Comparison of ENCODE assay signal across 8 mouse cellular contexts in genomic region chr5:134678031-134678430, GRCm38 (mm10). TPM values are rescaled to one million over a fixed set of nuclear protein-coding genes. Genes with fewer than 3 reads are reported as not detected.
DNase-seq lines count a peak whose midpoint lies in the region; ATAC-seq and TF ChIP-seq lines count a peak whose summit lies in the region.

No protein-coding gene starts in this region.

- peak; percentile 36 for ATAC-seq in neutrophil, adult 5-6 weeks (ENCODE audit: extremely low read depth, insufficient number of reproducible peaks, low FRiP score, poor library complexity, severe bottlenecking)

- H3K27ac ChIP-seq in layer of hippocampus, adult 2 months, result peak overlapping the region; percentile 46

- H3K4me3 ChIP-seq in layer of hippocampus, adult 2 months, result peak overlapping the region; percentile 8; the same call in 1 of the 2 replicates

- TF ChIP-seq CTCF in layer of hippocampus, adult 2 months (conservative IDR thresholded peaks at IDR 0.05), result no peak

- no peak for DNase-seq in layer of hippocampus, adult 2 months (ENCODE audit: low spot score in 2 of 2)
- DNase-seq in layer of hippocampus, adult 18-20 months (ENCODE audit: low spot score in 2 of 2), result no peak
- DNase-seq in gastrocnemius, adult 8-10 months (ENCODE audit: low spot score in 2 of 2), result peak; percentile 29
- DNase-seq in liver, result peak; percentile 21
- DNase-seq in urinary bladder, postnatal 25 days (ENCODE audit: low spot score), result no peak
- no peak for DNase-seq in layer of hippocampus, adult 8-10 months (ENCODE audit: low spot score in 2 of 2)
- no peak for DNase-seq in layer of hippocampus, adult 9-11 months

RNA-seq across cellular contexts. Expression of gene Limk1, which starts 10.4 kb away (rescaled TPM):
- 10 to 100 TPM; 39.9 to 40.5 TPM for total RNA-seq in layer of hippocampus, adult 2 months (2021)
- total RNA-seq in layer of hippocampus, adult 18-20 months (2021), result 10 to 100 TPM; 39.9 to 44.8 TPM
- 1 to 10 TPM in 2 of 4 experiments, under 1 TPM in 2; 0.92 to 1.5 (median 1.2) TPM for total RNA-seq in gastrocnemius, adult 8-10 months (2022)
- total RNA-seq in neutrophil, adult 5-6 weeks (2017), result 5.4 and 6.3 TPM in 2 replicates
- total RNA-seq in layer of hippocampus, adult 8-10 months (2022), result 10 to 100 TPM; 43.7 to 45.3 (median 44.5) TPM

RNA-seq across cellular contexts. Expression of gene Eif4h, which starts 38.7 kb away (rescaled TPM):
- total RNA-seq in layer of hippocampus, adult 2 months (2021), result 100 to 1,000 TPM; 298 to 323 TPM
- 100 to 1,000 TPM; 295 to 322 TPM for total RNA-seq in layer of hippocampus, adult 18-20 months (2021)
- total RNA-seq in gastrocnemius, adult 8-10 months (2022), result 10 to 100 TPM; 85.4 to 90.6 (median 87.9) TPM
- total RNA-seq in neutrophil, adult 5-6 weeks (2017), result 196 and 215 TPM in 2 replicates
- total RNA-seq in layer of hippocampus, adult 8-10 months (2022), result 100 to 1,000 TPM; 278 to 306 (median 300) TPM

Comparison
In these comparisons a context has a peak if more than half of its experiments do, and no peak if none do; other contexts are left out.
1. DNase-seq: peak in gastrocnemius, adult 8-10 months (2 of 2) and liver (single experiment); none in layer of hippocampus, adult 2 months (0 of 2), layer of hippocampus, adult 18-20 months (0 of 2), urinary bladder, postnatal 25 days (single experiment), layer of hippocampus, adult 8-10 months (0 of 2) and layer of hippocampus, adult 9-11 months (single experiment).